Mouse (Mus musculus) spleen, postnatal 10 days (tissue): ENCODE results near the gene Jpt1.
"Not testable (repeated sequence)": the region's sequence is repeated elsewhere in the genome, so short reads cannot be mapped to it uniquely, and the experiment has no call there.

ENCODE experiments used
- DNase-seq, 2 experiments: peaks; one replicate each; pipeline ENCODE4 v3.0.0; 2021 to 2022; ENCODE audit warnings: low spot score in 2 of 2

The Jpt1 gene

DNA sequence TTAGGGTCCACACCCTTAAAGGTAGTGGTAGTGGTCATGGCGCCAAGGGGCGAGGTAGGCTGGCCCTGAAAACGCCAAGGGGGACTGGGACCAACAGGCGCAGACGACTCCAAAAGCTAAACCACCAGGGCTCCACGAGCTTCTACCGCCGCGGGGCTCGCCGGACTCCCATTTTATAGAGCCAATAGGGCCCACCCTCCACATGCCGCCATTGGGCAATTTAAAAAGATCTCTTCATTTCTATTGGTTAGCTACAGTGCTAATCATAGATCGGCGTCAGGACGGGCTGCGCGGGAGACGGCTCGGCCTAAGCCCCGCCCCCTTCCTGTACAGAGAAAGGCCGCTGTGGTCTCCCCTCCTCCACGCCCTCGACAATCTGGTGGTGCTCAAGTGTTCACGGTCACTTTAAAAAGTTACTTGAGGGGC is at the start of gene Jpt1:
Gene Jpt1, minus strand, starts transcription at position 150 of the 426 bp plus-strand sequence.
- DNase-seq = peak; percentile 96 to 99

DNA sequence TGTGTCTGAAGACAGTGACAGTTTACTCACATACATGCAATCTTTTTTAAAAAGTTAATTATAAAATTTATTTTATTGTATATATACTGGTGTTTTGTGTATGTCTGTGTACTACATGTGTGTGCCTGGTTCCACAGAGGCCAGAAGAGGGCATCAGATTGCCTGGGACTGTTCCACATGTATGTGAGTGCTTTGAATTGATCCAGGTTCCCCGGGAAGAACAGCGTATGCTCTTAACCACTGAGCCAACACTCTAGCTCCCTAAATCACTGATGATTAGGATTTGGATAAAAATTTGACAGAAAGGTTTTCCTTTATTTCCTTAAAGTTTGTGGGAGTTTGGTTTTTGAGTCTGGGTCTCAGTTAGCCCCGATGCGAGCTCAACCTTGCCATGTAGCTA is 49.2 kb upstream of the Jpt1 start:
- peak; percentile 20 to 40 for DNase-seq

DNA sequence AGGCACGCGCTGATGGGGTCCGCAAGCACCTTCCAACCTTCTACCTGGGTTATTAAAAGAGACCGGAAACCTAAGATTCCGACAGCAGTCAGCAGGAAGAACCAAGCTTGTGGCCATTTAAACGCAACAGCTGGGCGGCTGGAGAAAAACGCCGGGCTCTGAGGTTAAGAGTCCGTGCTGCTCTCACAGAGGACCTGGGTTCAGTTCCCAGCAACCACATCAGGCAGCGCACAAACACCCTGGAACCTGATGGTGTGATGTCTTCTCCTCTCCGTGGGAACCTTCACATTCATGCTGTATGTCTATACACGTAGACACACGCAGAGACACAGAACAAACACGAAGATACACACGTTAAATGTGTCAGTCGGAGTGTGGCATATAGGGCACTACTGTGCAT is 41.5 kb upstream of the Jpt1 start:
- DNase-seq = no peak

DNA sequence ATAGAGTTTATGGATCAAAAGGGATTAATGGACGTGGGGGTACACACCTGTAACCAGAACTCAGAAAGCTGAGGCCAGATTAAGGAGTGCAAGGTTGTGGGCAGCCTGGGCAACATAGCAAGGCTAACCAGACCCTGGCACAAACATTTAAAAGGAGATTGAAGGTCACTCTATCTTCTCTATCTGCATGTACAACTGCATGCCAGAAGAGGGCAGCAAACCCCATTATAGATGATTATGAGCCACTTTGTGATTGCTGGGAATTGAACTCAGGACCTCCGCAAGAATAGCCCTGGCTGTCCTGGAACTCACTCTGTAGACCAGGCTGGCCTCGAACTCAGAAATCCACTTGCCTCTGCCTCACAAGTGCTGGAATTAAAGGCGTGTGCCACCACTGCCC is 38.6 kb upstream of the Jpt1 start:
- DNase-seq = peak in 1 of 2 experiments; percentile 53

DNA sequence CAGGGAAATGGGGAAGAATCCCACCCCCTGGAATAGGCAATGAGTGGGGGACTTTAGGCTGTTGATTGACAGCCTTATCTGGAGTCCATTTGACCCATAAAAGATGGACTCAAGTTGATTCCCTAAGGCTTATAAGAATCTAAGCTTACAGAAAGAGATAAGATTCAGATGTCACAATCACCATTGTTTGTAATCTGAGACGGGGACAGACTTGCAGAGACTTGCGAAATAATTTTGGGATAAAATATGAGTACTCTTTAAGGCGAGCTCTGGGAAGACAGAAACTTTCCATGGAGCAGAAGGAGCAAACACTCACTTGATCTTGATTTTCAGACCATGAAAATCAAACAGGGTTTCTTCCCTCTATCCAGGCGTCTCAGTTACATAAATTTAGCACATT is 29.4 kb upstream of the Jpt1 start:
- DNase-seq = no peak

DNA sequence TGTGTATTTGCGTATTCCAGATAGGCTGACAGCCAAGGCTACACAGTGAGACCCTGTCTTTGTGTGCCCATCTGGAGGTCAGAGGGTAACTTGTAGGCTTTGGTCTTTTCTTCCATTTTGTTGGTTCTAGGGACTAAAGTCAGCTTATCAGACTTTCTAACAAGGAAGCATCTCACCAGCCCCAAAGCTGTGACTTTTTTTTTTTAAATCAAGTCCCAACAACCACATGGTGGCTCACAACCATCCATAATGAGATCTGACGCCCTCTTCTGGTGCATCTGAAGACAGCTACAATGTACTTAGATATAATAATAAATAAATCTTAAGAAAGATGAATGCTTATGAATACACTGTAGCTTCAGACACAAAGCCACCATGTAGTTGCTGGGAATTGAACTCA is 23.9 kb upstream of the Jpt1 start:
- DNase-seq = no peak

DNA sequence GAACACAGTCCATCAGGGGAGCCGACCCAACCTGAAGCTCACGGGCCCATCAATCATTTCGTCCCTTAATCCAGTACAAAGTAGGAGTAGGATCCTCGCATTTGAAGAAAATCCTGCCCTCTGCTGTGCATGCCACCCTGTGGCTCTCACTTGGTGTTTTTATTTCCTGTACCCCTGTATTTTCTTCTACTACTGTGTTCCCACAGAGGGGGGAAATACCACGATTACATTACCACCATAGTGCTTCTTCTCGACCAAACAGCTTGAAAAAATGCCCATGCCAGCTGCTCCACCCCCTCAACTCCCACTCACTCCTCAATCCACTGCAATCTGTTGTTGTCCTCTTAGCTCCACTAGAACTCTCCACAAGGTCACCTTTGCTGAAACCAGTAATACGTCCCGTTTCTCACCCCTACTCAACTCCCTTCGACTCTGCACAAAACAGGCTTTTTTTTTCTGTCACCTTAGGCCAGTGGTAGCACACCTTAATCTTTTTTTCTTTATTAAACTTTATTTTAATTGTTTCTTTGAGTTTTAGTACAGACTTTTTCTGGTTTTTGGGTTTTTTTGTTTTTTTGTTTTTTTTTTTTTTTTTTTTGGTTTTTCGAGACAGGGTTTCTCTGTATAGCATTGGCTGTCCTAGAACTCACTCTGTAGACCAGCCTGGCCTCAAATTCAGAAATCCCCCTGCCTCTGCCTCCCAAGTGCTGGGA is 22.8 kb upstream of the Jpt1 start:
- no peak for DNase-seq

DNA sequence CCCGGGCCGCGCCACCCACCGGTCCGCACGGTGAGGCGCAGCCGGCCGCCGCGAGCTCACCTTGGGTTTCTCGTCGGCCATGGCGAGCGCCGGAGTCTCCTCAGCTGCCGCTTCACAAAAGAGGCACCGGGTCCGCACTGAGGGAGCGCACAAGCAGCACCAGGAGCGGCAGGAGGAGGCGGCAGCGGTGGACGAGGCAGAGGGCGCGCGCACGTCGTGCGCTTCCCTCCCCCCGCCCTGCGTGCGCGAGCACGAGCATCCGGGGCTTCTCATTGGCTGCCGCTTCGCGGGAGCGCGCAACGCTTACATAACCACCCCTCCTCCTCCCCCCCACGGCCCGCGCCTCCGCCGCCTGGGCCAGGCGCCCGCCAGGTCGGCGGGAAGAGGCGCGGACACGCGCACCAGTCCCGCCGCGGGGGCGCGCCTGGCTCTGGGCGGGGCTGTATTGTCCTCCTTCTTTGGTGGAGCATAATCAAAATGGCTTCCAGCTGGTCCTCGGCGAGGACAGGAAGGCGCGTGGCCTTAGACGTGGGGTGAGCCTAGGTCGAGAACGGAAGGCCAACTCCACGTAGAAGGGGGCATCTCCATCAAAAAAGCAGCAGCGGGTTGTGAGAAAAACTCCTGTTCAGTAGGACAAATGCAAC is 22.0 kb upstream of the Jpt1 start, which contains the start of gene Sumo2:
Gene Sumo2, minus strand, starts transcription at position 239 of the 644 bp plus-strand sequence.
- DNase-seq = peak; percentile 95 to 99

DNA sequence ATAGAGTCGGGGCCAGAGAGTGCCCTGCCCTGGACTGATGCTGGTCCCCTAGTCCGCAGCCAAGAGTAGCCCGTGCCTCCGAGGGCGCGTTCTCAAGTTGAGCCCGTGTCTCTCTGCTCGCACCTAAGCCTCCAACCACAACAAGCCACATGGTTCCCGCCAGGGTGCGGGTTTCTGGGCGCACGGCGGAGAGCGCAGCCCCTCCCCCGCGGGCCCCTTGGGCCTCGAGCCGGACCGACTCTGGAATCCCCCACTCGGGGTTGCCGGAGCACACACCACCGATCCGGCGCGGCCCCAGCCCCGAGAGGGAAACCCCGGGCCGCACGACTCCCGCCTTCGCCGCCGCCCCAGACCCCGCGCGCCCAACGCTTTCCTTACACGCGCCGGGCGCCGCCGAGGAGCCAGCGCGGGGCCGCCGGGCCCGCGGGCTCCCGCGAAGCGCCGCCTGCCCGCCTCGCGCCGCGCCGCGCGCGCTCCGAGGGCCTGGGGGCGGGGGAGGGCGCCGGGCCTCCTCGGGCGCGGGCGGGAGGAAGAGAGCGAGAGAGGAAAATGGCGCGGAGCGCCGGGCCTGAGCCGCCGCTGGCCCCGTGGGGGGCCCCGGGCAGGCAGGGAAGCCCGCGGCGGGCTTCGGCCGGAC is 21.3 kb upstream of the Jpt1 start:
- peak; percentile 68 to 77 for DNase-seq

DNA sequence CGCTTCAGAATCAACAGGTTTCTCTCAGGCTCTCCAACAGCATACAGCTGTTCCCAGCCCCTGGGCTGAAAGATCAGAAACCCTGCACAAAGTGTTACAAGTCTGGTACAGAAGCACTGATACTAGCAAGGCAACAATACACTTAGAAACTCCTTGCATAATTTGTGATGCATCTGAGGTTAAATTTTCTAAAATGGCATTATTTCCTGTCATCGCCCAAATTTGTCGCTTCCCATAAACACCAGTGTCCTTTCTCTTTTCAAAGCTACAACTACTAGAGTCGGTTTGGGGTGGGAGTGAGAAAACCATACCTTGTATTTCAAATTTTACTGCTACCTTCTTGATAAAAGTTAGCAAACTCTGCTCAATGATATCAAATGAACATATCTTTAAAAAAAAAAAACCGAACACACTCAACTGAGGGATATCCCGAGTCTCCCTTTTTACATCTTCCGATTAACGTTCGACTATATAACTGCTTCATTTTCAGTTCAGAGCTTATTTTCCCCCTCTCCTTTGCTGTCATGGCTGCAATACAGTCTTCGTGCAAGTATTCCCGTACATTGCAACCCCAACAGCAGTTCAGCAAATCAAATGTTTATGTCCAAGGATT is 20.7 kb upstream of the Jpt1 start:
- DNase-seq = no peak

DNA sequence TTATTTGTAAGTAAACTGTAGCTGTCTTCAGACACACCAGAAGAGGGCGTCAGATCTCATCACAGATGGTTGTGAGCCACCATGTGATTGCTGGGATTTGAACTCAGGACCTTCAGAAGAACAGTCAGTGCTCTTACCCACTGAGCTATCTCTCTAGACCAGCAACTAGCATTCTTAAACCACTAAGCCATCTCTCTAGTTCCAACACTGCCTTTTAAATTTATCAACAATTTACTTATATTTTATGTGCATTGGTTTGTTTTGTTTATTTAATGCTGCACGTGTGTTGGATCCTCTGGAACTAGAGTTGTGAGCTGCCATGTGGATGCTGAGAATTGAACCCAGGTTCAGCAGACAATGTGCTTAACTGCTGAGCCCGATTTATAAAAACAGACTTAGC is 12.3 kb upstream of the Jpt1 start:
- DNase-seq = not testable (repeated sequence)

DNA sequence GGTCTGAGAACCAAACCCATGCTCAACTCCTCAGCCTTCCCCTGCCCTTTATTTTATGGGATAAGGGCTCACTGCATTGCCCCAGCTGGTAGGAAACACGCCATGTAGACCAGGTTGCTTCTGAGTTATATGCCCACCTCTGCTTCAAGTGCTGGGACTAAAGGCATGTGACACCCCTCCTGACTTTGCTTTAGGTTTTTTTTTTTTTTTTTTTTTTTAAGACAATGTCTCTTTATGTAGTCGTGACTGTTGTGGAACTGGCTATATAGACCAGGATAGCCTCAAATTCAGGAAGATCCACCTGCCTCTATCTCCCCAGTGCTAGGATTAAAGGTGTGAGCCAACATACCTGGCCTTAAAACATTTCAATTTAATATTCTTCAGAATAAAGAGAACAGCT is 8.5 kb upstream of the Jpt1 start:
- DNase-seq = no peak

DNA sequence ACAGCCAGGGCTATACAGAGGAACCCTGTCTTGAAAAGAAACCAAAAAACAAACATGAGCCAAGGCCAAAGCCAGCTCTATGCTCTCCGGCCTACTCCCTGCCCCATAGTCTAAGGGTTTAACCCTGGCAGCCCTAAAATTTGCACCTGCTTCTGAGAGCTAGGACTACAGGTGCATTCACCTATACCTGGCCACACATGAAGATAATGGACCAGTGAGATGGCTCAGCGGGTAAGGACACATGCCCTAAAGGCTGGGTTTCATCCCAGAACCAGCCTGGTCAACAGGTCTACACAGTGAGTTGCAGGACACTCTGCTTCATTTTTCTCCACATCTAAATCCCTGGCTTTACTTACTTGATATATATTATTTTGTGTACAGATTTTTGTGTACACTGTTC is 8.1 kb upstream of the Jpt1 start:
- no peak for DNase-seq

DNA sequence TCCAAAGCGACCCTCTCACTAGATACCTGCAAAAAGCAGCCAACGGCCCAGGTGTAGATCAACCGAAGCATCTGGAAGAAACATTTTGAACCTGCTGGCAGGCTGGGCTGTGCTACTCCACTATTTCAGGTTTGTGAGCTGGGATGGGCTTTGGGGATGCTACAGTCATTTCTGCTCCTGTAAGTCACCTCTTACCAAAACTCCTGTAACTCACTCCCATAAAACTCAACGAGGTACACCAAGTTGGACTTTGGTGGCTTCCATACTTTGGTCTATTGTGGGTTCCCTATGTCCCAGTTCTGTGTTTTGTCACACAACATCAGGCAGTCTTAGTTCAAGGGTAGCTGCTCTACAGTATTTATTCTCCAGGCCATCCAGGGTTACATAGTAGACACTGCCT is 6.9 kb upstream of the Jpt1 start:
- DNase-seq = no peak

DNA sequence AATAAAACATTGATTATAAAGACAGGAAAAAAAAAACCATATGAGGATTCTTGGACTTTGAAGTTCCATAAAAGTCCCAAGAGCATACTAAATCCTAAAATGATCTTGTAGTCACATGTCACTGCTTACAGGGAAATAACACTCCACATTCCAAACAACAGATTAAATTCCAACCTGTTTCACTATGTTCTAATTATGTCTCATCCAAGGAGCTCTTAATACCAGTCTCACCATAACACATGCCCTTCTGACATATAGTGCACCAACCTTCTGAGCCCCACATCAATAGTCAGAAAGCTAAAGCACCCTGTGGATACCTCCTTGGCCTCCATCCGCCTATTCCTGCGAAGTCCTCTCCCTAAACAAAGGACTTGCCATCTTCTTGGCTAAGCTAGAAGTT is 6.0 kb upstream of the Jpt1 start:
- no peak for DNase-seq

DNA sequence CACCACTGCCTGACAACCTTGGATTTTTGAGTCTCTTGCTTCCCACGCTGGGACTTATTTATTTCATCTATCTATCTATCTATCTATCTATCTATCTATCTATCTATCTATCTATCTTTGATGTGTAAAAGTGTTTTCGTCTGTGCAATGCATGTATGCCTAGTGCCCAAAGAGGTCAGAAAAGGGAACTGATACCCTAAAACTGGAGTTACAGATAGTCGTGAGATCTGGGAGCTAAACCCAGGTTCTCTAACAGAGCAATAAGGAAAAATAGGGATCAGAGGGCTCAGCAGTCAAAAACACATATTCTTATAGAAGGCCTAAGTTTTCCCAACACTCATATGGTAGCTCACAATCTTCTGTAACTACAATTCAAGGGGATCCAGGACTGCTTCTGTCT is 5.4 kb upstream of the Jpt1 start:
- no peak for DNase-seq

DNA sequence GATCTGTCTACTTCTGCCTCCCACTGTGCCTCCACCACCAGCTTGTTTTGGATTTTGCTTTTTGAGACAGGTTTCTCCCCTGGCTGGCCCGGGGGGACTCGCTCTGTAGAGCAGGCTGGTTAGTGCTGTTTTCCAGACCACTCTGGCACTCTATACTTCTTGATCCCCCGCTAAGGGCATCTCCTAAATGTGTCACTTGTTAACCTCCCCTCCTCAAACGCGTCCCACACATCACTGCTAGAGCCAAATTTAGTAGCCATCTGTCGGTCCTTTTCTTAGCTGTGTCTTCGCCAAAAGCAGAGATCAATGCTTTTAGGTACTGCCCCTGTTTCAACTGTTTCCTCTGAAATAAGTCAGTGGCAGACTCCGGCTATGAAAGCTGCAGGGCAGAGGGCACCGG is 4.5 kb upstream of the Jpt1 start:
- no peak for DNase-seq

DNA sequence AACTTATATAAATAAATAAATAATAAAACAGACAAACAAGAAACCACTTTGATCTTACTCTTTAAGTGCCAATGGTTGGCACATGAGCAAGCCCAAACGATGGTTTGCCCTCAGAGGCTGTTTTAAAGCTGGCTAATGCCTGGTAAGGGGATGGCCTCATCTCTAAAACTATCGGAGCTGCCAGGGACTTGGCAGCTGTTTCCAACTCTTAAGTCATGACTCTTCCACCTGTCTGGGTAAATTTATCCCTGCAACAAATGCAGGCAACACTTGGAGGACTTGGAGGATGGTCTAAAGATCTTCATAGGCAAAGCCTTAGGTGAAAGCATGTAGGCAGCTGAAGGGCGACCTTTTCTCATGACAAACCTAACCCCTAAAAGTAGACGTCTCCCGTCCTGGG is 2.8 kb upstream of the Jpt1 start:
- DNase-seq = no peak

DNA sequence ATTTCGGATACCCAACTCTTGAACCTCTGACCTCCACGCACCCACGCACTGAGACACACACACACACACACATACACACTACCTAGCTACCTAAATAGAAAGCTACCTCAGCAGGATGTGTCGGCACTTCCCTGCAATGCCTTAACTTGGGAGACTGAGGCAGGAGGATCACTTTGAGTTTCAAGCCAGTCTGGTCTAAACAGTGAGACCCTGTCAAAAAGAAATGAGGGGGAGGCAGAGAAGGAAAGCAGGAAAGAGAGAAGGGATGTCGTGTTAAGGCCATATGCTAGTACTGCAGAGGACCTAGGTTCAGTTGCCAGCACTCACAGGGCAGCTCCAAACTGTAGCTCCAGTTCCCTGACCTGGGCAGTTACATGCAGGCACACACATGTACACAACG is 834 bp upstream of the Jpt1 start:
- DNase-seq = peak in 1 of 2 experiments; percentile 15

DNA sequence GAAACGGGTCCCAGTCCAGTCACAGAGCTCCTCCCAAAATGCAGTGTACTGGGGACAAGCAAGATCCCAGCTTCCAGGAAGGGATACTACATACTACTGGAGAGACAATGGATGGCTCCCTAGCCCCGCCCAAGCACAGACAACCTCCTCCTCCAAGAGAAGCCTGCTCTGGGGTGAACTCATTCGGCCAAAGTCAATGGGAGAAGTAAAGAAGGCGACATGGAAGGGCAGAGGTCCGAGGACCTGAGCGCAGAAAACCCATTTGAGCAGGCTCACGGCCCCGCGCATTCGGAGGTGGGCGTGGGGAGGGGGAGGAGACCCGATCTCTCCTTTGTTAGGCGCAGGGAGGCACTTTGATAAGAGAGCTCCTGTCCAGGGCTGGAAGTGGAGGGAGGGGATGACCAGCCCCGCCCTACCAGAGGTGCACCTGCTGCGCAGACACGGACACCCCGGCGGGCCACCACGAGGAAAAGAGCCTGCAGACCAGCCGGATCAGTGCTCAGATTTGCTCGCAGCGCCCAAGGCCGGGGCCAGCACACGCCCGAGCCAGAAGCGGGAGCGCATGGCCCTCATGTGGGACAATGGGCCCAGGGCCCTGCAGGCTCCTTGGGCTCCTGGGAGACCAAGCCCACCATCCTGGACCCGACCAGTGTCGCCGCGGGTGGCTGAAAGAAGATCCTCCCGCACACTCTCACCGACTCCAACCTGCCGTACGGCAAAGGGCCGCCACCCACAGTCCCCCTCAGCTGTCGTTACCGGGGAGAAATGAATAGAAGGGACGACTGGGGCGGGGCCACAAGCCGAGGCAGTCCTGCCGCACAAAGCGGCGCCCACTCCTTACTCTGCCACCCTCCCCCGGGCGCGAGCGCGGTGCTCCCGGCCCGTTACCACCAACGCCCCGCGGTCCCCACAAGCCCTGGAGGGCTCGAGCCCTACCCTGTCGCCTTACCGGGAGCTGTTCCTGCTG is 633 bp downstream of the Jpt1 start:
- peak in 1 of 2 experiments; percentile 70 for DNase-seq

DNA sequence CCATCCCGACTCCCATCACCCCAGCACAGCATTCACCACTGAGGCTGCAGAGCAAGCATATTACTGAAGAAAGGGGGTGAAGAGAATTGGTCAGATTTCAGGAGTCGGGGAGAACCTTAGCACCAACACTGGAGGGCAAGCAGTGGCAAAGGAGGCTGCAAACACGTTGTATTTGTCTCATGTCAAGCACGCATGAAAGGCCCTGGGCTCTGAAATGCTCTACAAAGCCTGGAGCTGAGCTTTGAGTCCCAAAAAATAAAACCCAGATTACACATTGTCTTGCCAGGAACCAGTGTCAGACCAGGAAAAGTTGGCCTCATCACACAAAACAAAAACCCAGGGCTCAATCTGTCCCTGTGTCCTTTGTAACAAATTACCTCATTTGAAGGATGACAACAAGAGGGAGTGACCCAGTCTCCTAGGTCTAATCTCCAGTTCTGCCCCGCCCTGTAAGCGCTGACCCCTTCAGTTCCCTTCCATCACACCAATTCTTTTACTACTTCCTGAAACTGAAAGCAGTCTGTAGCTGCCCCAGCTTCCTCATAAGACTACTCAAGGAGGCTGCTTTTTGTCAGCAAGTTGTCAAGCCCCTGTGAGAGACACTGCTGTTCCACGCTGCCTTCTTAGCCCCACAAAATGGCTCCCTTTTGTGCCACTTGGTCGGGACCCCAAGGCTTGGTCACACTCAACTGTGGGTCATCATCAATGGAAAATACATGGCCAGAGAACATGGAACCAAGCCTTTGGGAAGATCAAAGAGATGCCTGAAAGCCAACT is 1.6 kb downstream of the Jpt1 start:
- DNase-seq = peak; percentile 56 to 57
